9 mouse cellular contexts compared by ENCODE assay signal in genomic region chr2:36214023-36214422, GRCm38 (mm10). TPM values are rescaled to one million over a fixed set of nuclear protein-coding genes. Genes with fewer than 3 reads are reported as not detected.
A peak's percentile ranks its signal among the peaks of the same experiment; 100 is the strongest.
DNase-seq lines count a peak whose midpoint lies in the region; ATAC-seq and TF ChIP-seq lines count a peak whose summit lies in the region.
"Had no signal": no experiment of that assay in that cellular context is flagged by ENCODE, and none has a peak within 500 bp of the region (broad histone marks: within the 10 kb centered on the region; RNA-seq: fewer than 3 reads in every experiment).

No protein-coding gene starts in this region.

- H3K4me3 ChIP-seq in CH12.LX (replicated peaks in 1 of 3; ENCODE audit: low read depth in 2 of 3, low read length in 2 of 3, poor library complexity in 1 of 3), result no peak overlapping the region
- H3K4me3 ChIP-seq in forebrain, embryonic 11.5 days (ENCODE audit: low read depth, low read length), result no peak overlapping the region
- H3K4me3 ChIP-seq in heart, embryonic 16.5 days (ENCODE audit: low read length), result peak overlapping the region; percentile 28
- H3K4me3 ChIP-seq in liver, embryonic 14.5 days (ENCODE audit: insufficient read depth in 1 of 2, low read depth in 2 of 2, low read length in 2 of 2), result no peak overlapping the region
- H3K4me3 ChIP-seq in neural tube, embryonic 11.5 days (ENCODE audit: low read depth, low read length), result no peak overlapping the region
- H3K4me3 ChIP-seq in stomach, embryonic 16.5 days (replicated peaks; ENCODE audit: low read length), result no peak overlapping the region

- H3K9ac ChIP-seq in CH12.LX (ENCODE audit: insufficient read depth, low read depth), result no peak overlapping the region
- H3K9ac ChIP-seq in forebrain, embryonic 11.5 days (ENCODE audit: low read length), result no peak overlapping the region
- H3K9ac ChIP-seq in heart, embryonic 16.5 days (ENCODE audit: low read length), result peak overlapping the region; percentile 33; the same call in 1 of the 2 replicates
- H3K9ac ChIP-seq in liver, embryonic 14.5 days (replicated peaks), result no peak overlapping the region
- no peak overlapping the region for H3K9ac ChIP-seq in neural tube, embryonic 11.5 days (ENCODE audit: low read length)
- H3K9ac ChIP-seq in stomach, embryonic 16.5 days (ENCODE audit: low read length), result no peak overlapping the region

- dilution Hi-C loops in CH12.LX (cut with MboI; ENCODE audit: extremely low pct_ligation_motif_present, extremely low pct_unique_long_range_greater_than_20kb, low sequenced_read_pairs), result no loop called here

- H3K4me1 ChIP-seq in CH12.LX (ENCODE audit: control insufficient read depth in 1 of 2, insufficient read depth in 2 of 2), result peaks cover 16 to 57% of the 10 kb centered on the region in 2 experiments
- H3K4me1 ChIP-seq in forebrain, embryonic 11.5 days (replicated peaks; ENCODE audit: control insufficient read depth, insufficient read depth, low read length), result no peaks in the 10 kb centered on the region; the same call in 1 of the 2 replicates
- peaks cover 54% of the 10 kb centered on the region for H3K4me1 ChIP-seq in heart, embryonic 16.5 days (ENCODE audit: control insufficient read depth, insufficient read depth, low read length)
- H3K4me1 ChIP-seq in liver, embryonic 14.5 days (replicated peaks; ENCODE audit: control insufficient read depth in 2 of 2, insufficient read depth in 2 of 2, low read length in 1 of 2), result peaks cover 0 to 8% of the 10 kb centered on the region in 2 experiments; a peak in 2 of 4 replicates
- H3K4me1 ChIP-seq in neural tube, embryonic 11.5 days (ENCODE audit: control insufficient read depth, insufficient read depth, low read length), result no peaks in the 10 kb centered on the region; the same call in 1 of the 2 replicates
- peaks cover 17% of the 10 kb centered on the region for H3K4me1 ChIP-seq in stomach, embryonic 16.5 days (ENCODE audit: control insufficient read depth, insufficient read depth, low read length)

- no peak overlapping the region for H3K27ac ChIP-seq in CH12.LX (ENCODE audit: insufficient read depth, low read depth)
- no peak overlapping the region for H3K27ac ChIP-seq in forebrain, embryonic 11.5 days (ENCODE audit: low read depth, low read length)
- peak overlapping the region; percentile 84 for H3K27ac ChIP-seq in heart, embryonic 16.5 days (ENCODE audit: low read length)
- no peak overlapping the region for H3K27ac ChIP-seq in liver, embryonic 14.5 days
- no peak overlapping the region for H3K27ac ChIP-seq in neural tube, embryonic 11.5 days (ENCODE audit: low read depth, low read length)
- no peak overlapping the region for H3K27ac ChIP-seq in stomach, embryonic 16.5 days (ENCODE audit: low read length)
- H3K27ac ChIP-seq: macrophage had no signal

- no peak for TF ChIP-seq POLR2A in CH12.LX (IDR thresholded peaks at IDR 0.05; ENCODE audit: low read depth, low read length)

- no peaks in the 10 kb centered on the region for H3K79me2 ChIP-seq in CH12.LX (replicated peaks; ENCODE audit: control insufficient read depth, extremely low read depth, insufficient read depth, poor library complexity, severe bottlenecking)

- whole genome bisulfite sequencing in forebrain, embryonic 11.5 days, result 12% methylated on average over 8 of the region's 8 CpGs
- WGBS in heart, embryonic 16.5 days, result 2% methylated on average over 8 of the region's 8 CpGs
- 5% methylated on average over 8 of the region's 8 CpGs for WGBS in liver, embryonic 14.5 days (ENCODE audit: insufficient replicate concordance)
- 9% methylated on average over 8 of the region's 8 CpGs for WGBS in neural tube, embryonic 11.5 days
- WGBS in stomach, embryonic 16.5 days, result 5% methylated on average over 8 of the region's 8 CpGs

- in situ Hi-C loops in CH12.LX (cut with MboI; ENCODE audit: low pct_ligation_motif_present, low pct_unique_long_range_greater_than_20kb, low sequenced_read_pairs), result loop anchor here (5.0 to 25.0 kb wide), 3 partner anchors 61 to 652 kb away; partner anchors contain the start of gene Dab2ip

- TF ChIP-seq EP300 in CH12.LX (IDR thresholded peaks at IDR 0.05; ENCODE audit: low read length), result no peak
- no peak for TF ChIP-seq EP300 in liver, embryonic 14.5 days (IDR thresholded peaks at IDR 0.05; ENCODE audit: low read depth)

- DNase-seq in CH12.LX (ENCODE audit: extremely low read depth), result peak; percentile 92
- peak; percentile 80 for DNase-seq in c-Kit-positive CD71-negative TER-119-negative erythroid progenitor cells, embryonic 14.5 days (ENCODE audit: low read depth)
- DNase-seq in forebrain, embryonic 11.5 days (ENCODE audit: low spot score), result peak; percentile 93
- peak; percentile 90 to 91 for DNase-seq in kidney, postnatal 25 days
- peak; percentile 64 to 70 (median 69) for DNase-seq in liver, embryonic 14.5 days (ENCODE audit: low read depth in 3 of 3, low spot score in 3 of 3)
- DNase-seq in neural tube, embryonic 11.5 days (ENCODE audit: low spot score), result peak; percentile 89

- no peaks in the 10 kb centered on the region for H3K9me3 ChIP-seq in CH12.LX (replicated peaks; ENCODE audit: low read length)
- H3K9me3 ChIP-seq in forebrain, embryonic 11.5 days (ENCODE audit: control insufficient read depth, low read length), result no peaks in the 10 kb centered on the region
- no peaks in the 10 kb centered on the region for H3K9me3 ChIP-seq in heart, embryonic 16.5 days (replicated peaks; ENCODE audit: control insufficient read depth, low read length)
- no peaks in the 10 kb centered on the region for H3K9me3 ChIP-seq in liver, embryonic 14.5 days (ENCODE audit: control insufficient read depth, low read length)
- H3K9me3 ChIP-seq in neural tube, embryonic 11.5 days (ENCODE audit: control insufficient read depth, low read length), result no peaks in the 10 kb centered on the region
- H3K9me3 ChIP-seq in stomach, embryonic 16.5 days (replicated peaks; ENCODE audit: control insufficient read depth, low read length), result no peaks in the 10 kb centered on the region

- peak overlapping the region; percentile 38; the same call in 1 of the 2 replicates for H3K4me2 ChIP-seq in CH12.LX (ENCODE audit: insufficient read depth, low read depth, poor library complexity, severe bottlenecking)
- H3K4me2 ChIP-seq in forebrain, embryonic 11.5 days (ENCODE audit: low read depth, low read length, severe bottlenecking), result no peak overlapping the region
- peak overlapping the region; percentile 58 for H3K4me2 ChIP-seq in heart, embryonic 16.5 days (ENCODE audit: low read depth, low read length)
- H3K4me2 ChIP-seq in liver, embryonic 14.5 days (ENCODE audit: low read depth), result peak overlapping the region; percentile 52
- H3K4me2 ChIP-seq in neural tube, embryonic 11.5 days (ENCODE audit: low read depth), result no peak overlapping the region
- H3K4me2 ChIP-seq in stomach, embryonic 16.5 days (ENCODE audit: low read depth, low read length), result peak overlapping the region; percentile 39

- H3K36me3 ChIP-seq in CH12.LX (replicated peaks in 1 of 2; ENCODE audit: control insufficient read depth in 1 of 2, insufficient read depth in 1 of 2, low read length in 1 of 2), result no peaks in the 10 kb centered on the region
- no peaks in the 10 kb centered on the region for H3K36me3 ChIP-seq in forebrain, embryonic 11.5 days (ENCODE audit: control insufficient read depth, insufficient read depth, low read length)
- H3K36me3 ChIP-seq in heart, embryonic 16.5 days (ENCODE audit: control insufficient read depth, insufficient read depth), result no peaks in the 10 kb centered on the region
- no peaks in the 10 kb centered on the region for H3K36me3 ChIP-seq in liver, embryonic 14.5 days (replicated peaks; ENCODE audit: control insufficient read depth, insufficient read depth, low read depth)
- H3K36me3 ChIP-seq in neural tube, embryonic 11.5 days (ENCODE audit: control insufficient read depth, insufficient read depth, low read length), result no peaks in the 10 kb centered on the region
- no peaks in the 10 kb centered on the region for H3K36me3 ChIP-seq in stomach, embryonic 16.5 days (ENCODE audit: control insufficient read depth, insufficient read depth, low read length)

- no peaks in the 10 kb centered on the region for H3K27me3 ChIP-seq in CH12.LX (replicated peaks)
- peaks cover 19% of the 10 kb centered on the region for H3K27me3 ChIP-seq in forebrain, embryonic 11.5 days (ENCODE audit: control insufficient read depth, insufficient read depth, low read length)
- peaks cover 18% of the 10 kb centered on the region for H3K27me3 ChIP-seq in heart, embryonic 16.5 days (ENCODE audit: control insufficient read depth, insufficient read depth, low read length)
- H3K27me3 ChIP-seq in liver, embryonic 14.5 days (ENCODE audit: control insufficient read depth, insufficient read depth, low read length), result peaks cover 29% of the 10 kb centered on the region
- H3K27me3 ChIP-seq in neural tube, embryonic 11.5 days (ENCODE audit: control insufficient read depth, insufficient read depth, low read length), result peaks cover 19% of the 10 kb centered on the region
- peaks cover 20% of the 10 kb centered on the region for H3K27me3 ChIP-seq in stomach, embryonic 16.5 days (ENCODE audit: control insufficient read depth, insufficient read depth, low read length)

- peak; percentile 95 for TF ChIP-seq RAD21 in CH12.LX (IDR thresholded peaks at IDR 0.05; ENCODE audit: low read depth, low read length)

- ATAC-seq in forebrain, embryonic 11.5 days (replicated peaks; ENCODE audit: low FRiP score), result peak; percentile 83
- peak; percentile 56 for ATAC-seq in heart, embryonic 16.5 days (replicated peaks; ENCODE audit: extremely low read depth, insufficient read depth, low FRiP score)
- peak; percentile 71 for ATAC-seq in liver, embryonic 14.5 days (ENCODE audit: insufficient read depth)
- peak; percentile 76 for ATAC-seq in neural tube, embryonic 11.5 days (ENCODE audit: insufficient read depth, low FRiP score, low TSS enrichment)
- ATAC-seq in stomach, embryonic 16.5 days (ENCODE audit: insufficient read depth, low FRiP score), result peak; percentile 71; the same call in 1 of the 2 replicates

- TF ChIP-seq CTCF in CH12.LX (conservative IDR thresholded peaks at IDR 0.05 in 1 of 2, IDR thresholded peaks at IDR 0.05 in 1 of 2; ENCODE audit: low read depth in 2 of 2, low read length in 2 of 2), result peak; percentile 46 to 91; a peak in 3 of 4 replicates
- peak; percentile 95 for TF ChIP-seq CTCF in liver, embryonic 14.5 days (IDR thresholded peaks at IDR 0.05; ENCODE audit: low read depth)

TF ChIP-seq in CH12.LX, 34 proteins besides CTCF, POLR2A, EP300 and RAD21 (continues in another document):
- TF ChIP-seq MAFK (IDR thresholded peaks at IDR 0.05; ENCODE audit: insufficient replicate concordance, low read length), result no peak
- peak; percentile 93 for TF ChIP-seq MAX (IDR thresholded peaks at IDR 0.05; ENCODE audit: low read length)

RNA-seq across cellular contexts. Expression of gene Ptgs1, which starts 16.2 kb away (rescaled TPM):
- 3.0 and 3.1 TPM in 2 replicates for total RNA-seq in CH12.LX (2012; rRNA removed)
- total RNA-seq in CH12.LX (2014; rRNA removed), result 2.9 and 3.0 TPM in 2 replicates
- polyA plus RNA-seq in CH12.LX (2012; ENCODE audit: insufficient read length, low read depth), result 1.6 and 2.6 TPM in 2 replicates
- 2.8 and 2.9 TPM in 2 replicates for polyA plus RNA-seq in forebrain, embryonic 11.5 days (2014; fragmentation: Nextera tagmentation; extraction: Ambion mirVana)
- polyA plus RNA-seq in heart, embryonic 16.5 days (2015; fragmentation: Nextera tagmentation; extraction: Ambion mirVana), result 21.9 and 26.2 TPM in 2 replicates
- 8.6 and 9.9 TPM in 2 replicates for polyA plus RNA-seq in liver, embryonic 14.5 days (2012; rRNA removed)
- polyA plus RNA-seq in liver, embryonic 14.5 days (2014; fragmentation: Nextera tagmentation; extraction: Ambion mirVana), result 15.8 and 16.4 TPM in 2 replicates
- polyA plus RNA-seq in neural tube, embryonic 11.5 days (2014; fragmentation: Nextera tagmentation; extraction: Ambion mirVana), result 3.9 and 4.5 TPM in 2 replicates
- polyA plus RNA-seq in stomach, embryonic 16.5 days (2015; fragmentation: Nextera tagmentation; extraction: Ambion mirVana), result 35.1 and 37.5 TPM in 2 replicates

Comparison
In these comparisons a context has a peak if more than half of its experiments do, and no peak if none do; other contexts are left out.
1. H3K4me2 ChIP-seq: peak in CH12.LX (single experiment), heart, embryonic 16.5 days (single experiment), liver, embryonic 14.5 days (single experiment) and stomach, embryonic 16.5 days (single experiment); none in forebrain, embryonic 11.5 days (single experiment) and neural tube, embryonic 11.5 days (single experiment).
2. Peak in every context shown above with its lines, with median percentiles within 50 percentile points of each other: DNase-seq and ATAC-seq.